Comparison of ENCODE assay signal across 20 mouse cellular contexts in the genomic region with DNA sequence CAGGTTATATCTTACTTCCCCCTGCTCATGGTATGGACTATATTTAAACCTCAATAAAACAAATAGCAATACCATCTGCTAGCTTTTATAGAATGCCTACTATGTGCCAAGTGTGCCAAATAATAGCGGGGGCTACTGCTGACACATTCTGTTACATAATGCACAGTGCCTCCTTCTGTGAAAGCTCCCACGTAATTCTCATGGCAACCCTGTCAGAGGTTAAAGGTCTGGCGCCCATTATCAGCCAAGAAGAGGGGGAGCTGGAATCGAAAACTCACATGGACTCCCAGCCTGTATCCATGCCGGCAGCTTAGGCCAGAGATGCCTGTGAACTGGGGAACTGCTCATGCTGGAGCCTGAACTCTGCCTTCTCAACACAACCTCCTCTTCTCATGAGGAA.
DNase-seq lines count a peak whose midpoint lies in the region; ATAC-seq and TF ChIP-seq lines count a peak whose summit lies in the region.
"Had no signal": no experiment of that assay in that cellular context is flagged by ENCODE, and none has a peak within 500 bp of the region (broad histone marks: within the 10 kb centered on the region; RNA-seq: fewer than 3 reads in every experiment).

No protein-coding gene starts in this region.

- H3K27ac ChIP-seq in cerebellum, adult 2 months (ENCODE audit: insufficient read depth, low read length): no peak overlapping the region
- H3K27ac ChIP-seq: forebrain, embryonic 10.5 days; forebrain, embryonic 13.5 days; gastrocnemius, adult 2 months; hindbrain, embryonic 12.5 days; hindbrain, embryonic 15.5 days; intestine, embryonic 15.5 days had no signal

- peaks cover 29% of the 10 kb centered on the region for H3K4me1 ChIP-seq in cerebellum, adult 2 months (ENCODE audit: control insufficient read depth, insufficient read depth, low read length)
- H3K4me1 ChIP-seq: forebrain, embryonic 13.5 days; intestine, embryonic 15.5 days had no signal

- ATAC-seq in cerebellum, adult (ENCODE audit: insufficient number of reproducible peaks, low FRiP score, low TSS enrichment): no peak
- ATAC-seq: forebrain, embryonic 13.5 days; intestine, embryonic 15.5 days; Patski had no signal

- TF ChIP-seq CTCF in cerebellum, adult 2 months (IDR thresholded peaks at IDR 0.05; ENCODE audit: borderline replicate concordance, insufficient read depth, low read depth, low read length): no peak

- 30% methylated on average over 5 of the region's 5 CpGs for WGBS in cerebellum, adult 2 months

- H3K27me3 ChIP-seq in cerebellum, adult 2 months (ENCODE audit: control insufficient read depth, insufficient read depth, low read length): no peaks in the 10 kb centered on the region
- H3K27me3 ChIP-seq: CH12.LX; hindbrain, embryonic 12.5 days; hindbrain, embryonic 15.5 days; intestine, embryonic 15.5 days; Patski had no signal

- peak; percentile 46 to 52 for DNase-seq in cerebellum, adult 2 months
- DNase-seq in layer of hippocampus, adult 9-11 months: peak; percentile 55
- DNase-seq in layer of hippocampus, postnatal 10 days (ENCODE audit: low spot score in 2 of 2): no peak
- DNase-seq in cerebellum, adult 9-10 months: peak; percentile 69
- DNase-seq in cerebellum, postnatal 36 days: peak; percentile 13 to 26
- DNase-seq in gastrocnemius, adult 18-20 months (ENCODE audit: low spot score): no peak
- DNase-seq: adrenal gland, postnatal 10 days; B cell, adult 2 months; gastrocnemius, adult 2 months; gastrocnemius, postnatal 14 days; heart, adult 11 months; kidney, adult 11 months had no signal

- no peak overlapping the region for H3K4me3 ChIP-seq in cerebellum, adult 2 months (replicated peaks; ENCODE audit: insufficient read depth, low read depth, low read length)
- H3K4me3 ChIP-seq: forebrain, embryonic 10.5 days; forebrain, embryonic 13.5 days; gastrocnemius, adult 2 months; hindbrain, embryonic 12.5 days; hindbrain, embryonic 15.5 days; intestine, embryonic 15.5 days had no signal

- no peak for TF ChIP-seq POLR2A in cerebellum, adult 2 months (IDR thresholded peaks at IDR 0.05; ENCODE audit: borderline replicate concordance, insufficient read depth, low read length)

Comparison
In these comparisons a context has a peak if more than half of its experiments do, and no peak if none do; other contexts are left out.
1. DNase-seq: peak in cerebellum, adult 2 months (2 of 2), layer of hippocampus, adult 9-11 months (single experiment), cerebellum, adult 9-10 months (single experiment) and cerebellum, postnatal 36 days (2 of 2); none in layer of hippocampus, postnatal 10 days (0 of 2) and gastrocnemius, adult 18-20 months (single experiment).